Mouse (Mus musculus): ENCODE results near the gene Syt13.

GRCm38 (mm10) chr2:92987108-92987618 lies 72.3 kb downstream of the Syt13 start:
- TF ChIP-seq HCFC1 (IDR thresholded peaks at IDR 0.05; ENCODE audit: low read depth, low read length) = no peak
- no peak for TF ChIP-seq TCF12 (IDR thresholded peaks at IDR 0.05; ENCODE audit: low read depth, low read length)
- TF ChIP-seq POLR2AphosphoS2 (IDR thresholded peaks at IDR 0.05; ENCODE audit: low read depth, low read length) = no peak
- TF ChIP-seq EP300 (IDR thresholded peaks at IDR 0.05; ENCODE audit: low read length) = no peak
- TF ChIP-seq USF1 (IDR thresholded peaks at IDR 0.05; ENCODE audit: low read depth, low read length) = no peak
- no peak for TF ChIP-seq BHLHE40 (IDR thresholded peaks at IDR 0.05; ENCODE audit: low read depth, low read length)

All from CH12.LX (cell line).